Mouse (Mus musculus): ENCODE measurements around the gene Tnfaip8l3. TPM values are rescaled to one million over a fixed set of nuclear protein-coding genes. Genes with fewer than 3 reads are reported as not detected.

Gene Tnfaip8l3
- 0.05 TPM for polyA plus RNA-seq (2012; fragmentation: generic; extraction: Trizol)
- long read RNA-seq, experiment 1: 0 reads
- long read RNA-seq, experiment 2: 0 reads

GRCm38 (mm10) chr9:54068032-54068649 lies at the start of gene Tnfaip8l3:
Gene Tnfaip8l3, minus strand, starts transcription at chr9:54068388.
- H3K4me3 ChIP-seq (ENCODE audit: insufficient read depth, poor library complexity, severe bottlenecking): no peak within 1 kb of the TSS
- H3K27me3 ChIP-seq (ENCODE audit: control insufficient read depth, insufficient read depth, insufficient read length): peaks cover 6% of the 10 kb centered on the region

GRCm38 (mm10) chr9:54112726-54113125 lies 44.5 kb upstream of the Tnfaip8l3 start:
- Histone ChIP-seq H3K27me3 (ENCODE audit: control insufficient read depth, insufficient read depth, insufficient read length) (no peaks in the 10 kb centered on the region), H3K79me3 (ENCODE audit: low read depth) (no peaks in the 10 kb centered on the region), H3K36me3 (ENCODE audit: control insufficient read depth, insufficient read depth) (no peaks in the 10 kb centered on the region), H3K4me3 (ENCODE audit: insufficient read depth, poor library complexity, severe bottlenecking) (no peak overlapping the region), H3K79me2 (ENCODE audit: control insufficient read depth, insufficient read depth) (no peaks in the 10 kb centered on the region), H3ac (ENCODE audit: control insufficient read depth, insufficient read length, low read depth) (no peak overlapping the region)
- no peak for TF ChIP-seq CTCF (IDR thresholded peaks at IDR 0.05; ENCODE audit: control insufficient read depth, insufficient read depth, insufficient read length)
- TF ChIP-seq USF1 (IDR thresholded peaks at IDR 0.05; ENCODE audit: low read depth): no peak

More at GRCm38 (mm10) chr9:54068032-54068649, at the start of gene Tnfaip8l3:
- TF ChIP-seq FOSL1 (IDR thresholded peaks at IDR 0.05; ENCODE audit: insufficient read depth, low read length, poor library complexity, severe bottlenecking) (no peak), MYOD1 (IDR thresholded peaks at IDR 0.05; ENCODE audit: control insufficient read depth, insufficient read length, low read depth) (no peak), MYOG (IDR thresholded peaks at IDR 0.05; ENCODE audit: control insufficient read depth, extremely low read depth, insufficient read length) (no peak), CTCF (IDR thresholded peaks at IDR 0.05; ENCODE audit: control insufficient read depth, insufficient read depth, insufficient read length) (no peak), MAX (IDR thresholded peaks at IDR 0.05) (no peak), USF1 (IDR thresholded peaks at IDR 0.05; ENCODE audit: low read depth) (no peak), CEBPB (IDR thresholded peaks at IDR 0.05; ENCODE audit: low read depth) (no peak)
- H3K79me3 ChIP-seq (ENCODE audit: low read depth): no peaks in the 10 kb centered on the region
- no peaks in the 10 kb centered on the region for H3K79me2 ChIP-seq (ENCODE audit: control insufficient read depth, insufficient read depth)
- no peak within 1 kb of the TSS for H3ac ChIP-seq (ENCODE audit: control insufficient read depth, insufficient read length, low read depth)
- no peaks in the 10 kb centered on the region for H3K36me3 ChIP-seq (ENCODE audit: control insufficient read depth, insufficient read depth)

- Histone ChIP-seq H3K79me2 (ENCODE audit: control insufficient read depth, insufficient read depth) (no peaks in the 10 kb centered on the region), H3K79me3 (ENCODE audit: low read depth) (no peaks in the 10 kb centered on the region), H3K4me3 (ENCODE audit: insufficient read depth, poor library complexity, severe bottlenecking) (no peak overlapping the region), H3ac (ENCODE audit: control insufficient read depth, insufficient read length, low read depth) (no peak overlapping the region), H3K36me3 (ENCODE audit: control insufficient read depth, insufficient read depth) (no peaks in the 10 kb centered on the region), H3K27me3 (ENCODE audit: control insufficient read depth, insufficient read depth, insufficient read length) (no peaks in the 10 kb centered on the region)
- TF ChIP-seq CTCF (IDR thresholded peaks at IDR 0.05; ENCODE audit: control insufficient read depth, insufficient read depth, insufficient read length) (no peak), USF1 (IDR thresholded peaks at IDR 0.05; ENCODE audit: low read depth) (no peak), FOSL1 (IDR thresholded peaks at IDR 0.05; ENCODE audit: insufficient read depth, low read length, poor library complexity, severe bottlenecking) (no peak), MYOG (IDR thresholded peaks at IDR 0.05; ENCODE audit: control insufficient read depth, extremely low read depth, insufficient read length) (no peak), CEBPB (IDR thresholded peaks at IDR 0.05; ENCODE audit: low read depth) (no peak), MYOD1 (IDR thresholded peaks at IDR 0.05; ENCODE audit: control insufficient read depth, insufficient read length, low read depth) (no peak), MAX (IDR thresholded peaks at IDR 0.05) (no peak)
Measured at GRCm38 (mm10) chr9:54098636-54099035, 30.4 kb upstream of the Tnfaip8l3 start.

GRCm38 (mm10) chr9:54097091-54097490 lies 28.9 kb upstream of the Tnfaip8l3 start:
- no peaks in the 10 kb centered on the region for H3K79me3 ChIP-seq (ENCODE audit: low read depth)
- no peaks in the 10 kb centered on the region for H3K79me2 ChIP-seq (ENCODE audit: control insufficient read depth, insufficient read depth)
- no peak for TF ChIP-seq CEBPB (IDR thresholded peaks at IDR 0.05; ENCODE audit: low read depth)
- TF ChIP-seq MYOD1 (IDR thresholded peaks at IDR 0.05; ENCODE audit: control insufficient read depth, insufficient read length, low read depth): no peak
- TF ChIP-seq FOSL1 (IDR thresholded peaks at IDR 0.05; ENCODE audit: insufficient read depth, low read length, poor library complexity, severe bottlenecking): no peak
- no peak for TF ChIP-seq MAX (IDR thresholded peaks at IDR 0.05)
- no peak for TF ChIP-seq CTCF (IDR thresholded peaks at IDR 0.05; ENCODE audit: control insufficient read depth, insufficient read depth, insufficient read length)
- no peak for TF ChIP-seq USF1 (IDR thresholded peaks at IDR 0.05; ENCODE audit: low read depth)
- H3K4me3 ChIP-seq (ENCODE audit: insufficient read depth, poor library complexity, severe bottlenecking): no peak overlapping the region
- H3K27me3 ChIP-seq (ENCODE audit: control insufficient read depth, insufficient read depth, insufficient read length): no peaks in the 10 kb centered on the region
- no peaks in the 10 kb centered on the region for H3K36me3 ChIP-seq (ENCODE audit: control insufficient read depth, insufficient read depth)
- no peak overlapping the region for H3ac ChIP-seq (ENCODE audit: control insufficient read depth, insufficient read length, low read depth)

GRCm38 (mm10) chr9:54084245-54084644 lies 16.1 kb upstream of the Tnfaip8l3 start:
- Histone ChIP-seq H3K4me3 (ENCODE audit: insufficient read depth, poor library complexity, severe bottlenecking) (no peak overlapping the region), H3ac (ENCODE audit: control insufficient read depth, insufficient read length, low read depth) (no peak overlapping the region), H3K79me2 (ENCODE audit: control insufficient read depth, insufficient read depth) (no peaks in the 10 kb centered on the region), H3K79me3 (ENCODE audit: low read depth) (no peaks in the 10 kb centered on the region), H3K27me3 (ENCODE audit: control insufficient read depth, insufficient read depth, insufficient read length) (no peaks in the 10 kb centered on the region), H3K36me3 (ENCODE audit: control insufficient read depth, insufficient read depth) (no peaks in the 10 kb centered on the region)
- TF ChIP-seq CEBPB (IDR thresholded peaks at IDR 0.05; ENCODE audit: low read depth) (no peak), USF1 (IDR thresholded peaks at IDR 0.05; ENCODE audit: low read depth) (no peak), MYOG (IDR thresholded peaks at IDR 0.05; ENCODE audit: control insufficient read depth, extremely low read depth, insufficient read length) (no peak), CTCF (IDR thresholded peaks at IDR 0.05; ENCODE audit: control insufficient read depth, insufficient read depth, insufficient read length) (no peak), MYOD1 (IDR thresholded peaks at IDR 0.05; ENCODE audit: control insufficient read depth, insufficient read length, low read depth) (no peak), MAX (IDR thresholded peaks at IDR 0.05) (no peak), FOSL1 (IDR thresholded peaks at IDR 0.05; ENCODE audit: insufficient read depth, low read length, poor library complexity, severe bottlenecking) (no peak)

- H3K79me2 ChIP-seq (ENCODE audit: control insufficient read depth, insufficient read depth): no peaks in the 10 kb centered on the region
- TF ChIP-seq USF1 (IDR thresholded peaks at IDR 0.05; ENCODE audit: low read depth): no peak
- no peak for TF ChIP-seq MAX (IDR thresholded peaks at IDR 0.05)
- TF ChIP-seq CTCF (IDR thresholded peaks at IDR 0.05; ENCODE audit: control insufficient read depth, insufficient read depth, insufficient read length): no peak
- TF ChIP-seq FOSL1 (IDR thresholded peaks at IDR 0.05; ENCODE audit: insufficient read depth, low read length, poor library complexity, severe bottlenecking): no peak
- TF ChIP-seq CEBPB (IDR thresholded peaks at IDR 0.05; ENCODE audit: low read depth): no peak
- no peak for TF ChIP-seq MYOD1 (IDR thresholded peaks at IDR 0.05; ENCODE audit: control insufficient read depth, insufficient read length, low read depth)
- TF ChIP-seq MYOG (IDR thresholded peaks at IDR 0.05; ENCODE audit: control insufficient read depth, extremely low read depth, insufficient read length): no peak
- no peaks in the 10 kb centered on the region for H3K27me3 ChIP-seq (ENCODE audit: control insufficient read depth, insufficient read depth, insufficient read length)
- no peaks in the 10 kb centered on the region for H3K79me3 ChIP-seq (ENCODE audit: low read depth)
- no peak overlapping the region for H3ac ChIP-seq (ENCODE audit: control insufficient read depth, insufficient read length, low read depth)
- H3K4me3 ChIP-seq (ENCODE audit: insufficient read depth, poor library complexity, severe bottlenecking): no peak overlapping the region
- no peaks in the 10 kb centered on the region for H3K36me3 ChIP-seq (ENCODE audit: control insufficient read depth, insufficient read depth)
Measured at GRCm38 (mm10) chr9:54077740-54078139, 9.6 kb upstream of the Tnfaip8l3 start.
